Mouse (Mus musculus) limb, embryonic 10.5 days (tissue): Measurements from ENCODE around the gene Rab40b. TPM values are rescaled to one million over a fixed set of nuclear protein-coding genes. Genes with fewer than 3 reads are reported as not detected.

Experiments
- microRNA-seq: library from miRNA; unstranded; fragments of <30 nt; microRNA quantifications from one replicate; pipeline ENCODE4, GENCODE M21; 2017
- polyA plus RNA-seq: library from polyadenylated mRNA; unstranded; fragments of >200 nt; fragmentation: Nextera tagmentation; extraction: Ambion mirVana; gene quantifications from 2 replicates; pipeline ENCODE4 v1.2.1, GENCODE M21; 2016

Gene Rab40b
- polyA plus RNA-seq, 1 experiment from 2014 or later: 1.2 TPM

Small RNA genes lying within 50 kb of the gene (microRNA-seq; reads per million reads assigned to microRNA genes)
- 0.88 reads per million for gene Mir7236

Other genes with a start within 250 kb of the Rab40b start
- gene Tex19.1, start 242.1 kb downstream of the Rab40b start, polyA plus RNA-seq: 0.09 TPM in 1 of 2 replicates, not detected in the other
- gene Uts2r, start 228.0 kb downstream of the Rab40b start, polyA plus RNA-seq: 0.11 TPM in 1 of 2 replicates, not detected in the other
- gene Hexdc, start 183.8 kb downstream of the Rab40b start, polyA plus RNA-seq: 5.7 and 9.0 TPM in 2 replicates
- gene Ogfod3, start 183.5 kb downstream of the Rab40b start, polyA plus RNA-seq: 17.0 and 19.1 TPM in 2 replicates
- gene Cybc1, start 158.9 kb downstream of the Rab40b start, polyA plus RNA-seq: 29.4 and 33.8 TPM in 2 replicates
- gene Narf, start 151.0 kb downstream of the Rab40b start, polyA plus RNA-seq: 40.8 and 60.4 TPM in 2 replicates
- gene Foxk2, start 128.3 kb downstream of the Rab40b start, polyA plus RNA-seq: 11.0 and 11.1 TPM in 2 replicates
- 108 and 119 TPM in 2 replicates for gene Wdr45b, start 33.8 kb downstream of the Rab40b start, polyA plus RNA-seq
- gene Fn3krp, start 33.1 kb upstream of the Rab40b start, polyA plus RNA-seq: 5.0 and 5.9 TPM in 2 replicates
- 0.04 and 0.23 TPM in 2 replicates for gene Fn3k, start 46.7 kb upstream of the Rab40b start, polyA plus RNA-seq
- gene Tbcd, start 63.7 kb upstream of the Rab40b start, polyA plus RNA-seq: 47.8 and 54.9 TPM in 2 replicates
- gene Zfp750, start 131.1 kb upstream of the Rab40b start, polyA plus RNA-seq: 0.51 and 1.4 TPM in 2 replicates